Mouse (Mus musculus): ENCODE measurements around the gene Hip1r. TPM values are rescaled to one million over a fixed set of nuclear protein-coding genes. Genes with fewer than 3 reads are reported as not detected.
A peak's percentile ranks its signal among the peaks of the same experiment; 100 is the strongest.

Hip1r gene
- polyA plus RNA-seq, 1 experiment, result 22.9 TPM

DNA sequence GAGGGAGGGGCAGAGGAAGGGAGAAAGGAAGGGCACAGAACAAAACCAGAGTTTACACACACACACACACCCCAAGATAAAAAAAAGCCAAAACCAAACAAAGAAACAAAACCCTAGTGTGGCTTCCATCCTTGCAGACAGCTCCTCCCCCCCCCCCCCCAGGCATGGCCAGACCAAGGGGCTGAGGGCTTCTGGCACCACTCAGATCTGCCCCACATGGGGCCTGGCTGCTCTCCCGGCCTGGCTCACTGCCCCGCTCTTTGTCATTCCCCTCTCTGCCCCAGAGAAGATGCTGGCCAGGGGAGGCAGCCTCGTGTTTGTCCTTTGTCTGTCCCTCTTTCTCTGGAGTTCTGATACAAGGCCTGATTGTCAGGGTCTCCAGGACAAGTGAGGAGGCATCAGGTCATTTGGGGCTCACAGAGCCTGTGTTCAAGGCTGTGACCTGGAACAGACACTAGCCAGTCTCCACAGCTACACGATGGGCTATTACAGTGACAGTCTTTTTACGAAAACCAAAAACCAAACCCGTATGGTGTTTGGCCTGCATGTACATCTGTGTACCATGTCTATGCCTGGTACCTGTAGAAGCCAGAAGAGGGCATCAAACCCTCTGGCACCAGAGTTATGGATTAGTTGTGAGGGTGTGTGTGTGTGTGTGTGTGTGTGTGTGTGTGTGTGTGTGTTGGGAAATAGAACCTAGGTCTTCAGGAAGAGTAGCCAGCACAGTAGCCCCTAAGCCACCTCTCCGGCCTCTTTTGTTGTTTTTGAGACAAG is 20.0 kb downstream of the Hip1r start:
- WGBS, result 74% methylated on average over 7 of the region's 7 CpGs
- no peak for DNase-seq (ENCODE audit: low read depth, low spot score)

DNA sequence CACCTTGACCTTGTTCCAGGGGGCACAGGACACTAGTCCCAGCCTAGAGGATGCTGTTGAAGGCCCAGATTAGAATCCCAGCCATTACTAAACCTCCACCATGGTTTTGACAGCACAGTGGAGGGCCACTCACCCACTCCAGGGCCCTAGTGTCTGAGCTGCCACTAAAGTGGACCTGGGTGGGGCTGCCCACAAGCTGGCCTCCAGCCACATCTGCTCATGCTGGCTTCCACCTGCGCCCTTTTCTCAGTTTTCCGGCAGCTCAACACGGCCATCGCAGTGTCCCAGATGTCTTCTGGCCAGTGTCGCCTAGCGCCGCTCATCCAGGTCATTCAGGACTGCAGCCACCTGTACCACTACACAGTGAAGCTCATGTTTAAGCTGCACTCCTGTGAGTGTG is 21.0 kb downstream of the Hip1r start:
- WGBS, result 95% methylated on average over 7 of the region's 7 CpGs
- DNase-seq (ENCODE audit: low read depth, low spot score), result no peak

DNA sequence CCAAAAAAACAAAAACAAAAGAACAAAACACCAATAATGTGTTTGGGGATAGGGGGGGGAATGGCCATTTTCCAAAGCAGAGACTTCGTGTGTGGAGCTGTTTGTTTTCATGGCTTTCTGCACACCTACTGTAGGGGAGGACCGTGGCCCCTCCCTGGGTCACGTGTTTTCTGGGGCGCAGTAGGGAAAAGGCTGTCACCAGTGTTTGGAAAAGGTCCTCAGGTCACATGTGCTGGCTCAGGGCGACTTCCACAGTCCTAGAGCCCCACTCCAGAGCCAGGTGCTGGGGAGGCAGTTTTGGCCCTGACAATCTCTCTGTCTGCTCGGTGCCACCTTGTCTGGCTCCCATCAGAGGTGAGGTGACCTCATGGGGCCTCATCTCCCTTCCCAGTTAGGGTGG is 22.0 kb downstream of the Hip1r start:
- no peak for DNase-seq (ENCODE audit: low read depth, low spot score)

DNA sequence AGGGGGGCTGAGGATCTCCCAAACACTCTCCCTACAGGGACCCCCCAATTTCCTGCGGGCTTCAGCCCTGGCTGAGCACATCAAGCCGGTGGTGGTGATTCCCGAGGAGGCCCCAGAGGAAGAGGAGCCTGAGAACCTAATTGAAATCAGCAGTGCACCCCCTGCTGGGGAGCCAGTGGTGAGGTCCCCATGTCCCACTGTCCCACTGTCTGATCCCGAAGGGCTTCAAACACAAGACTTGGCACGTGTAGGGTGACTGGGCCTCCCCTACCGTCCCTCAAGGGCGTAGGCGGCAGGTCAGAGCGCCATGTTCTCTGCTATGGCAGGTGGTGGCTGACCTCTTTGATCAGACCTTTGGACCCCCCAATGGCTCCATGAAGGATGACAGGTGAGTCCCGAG is 22.8 kb downstream of the Hip1r start:
- no peak for DNase-seq (ENCODE audit: low read depth, low spot score)
- 79% methylated on average over 10 of the region's 10 CpGs for WGBS

More for the DNA sequence above, 22.0 kb downstream of the Hip1r start:
- WGBS, result 73% methylated on average over 6 of the region's 6 CpGs

- WGBS, result 93% methylated on average over 14 of the region's 14 CpGs
- DNase-seq (ENCODE audit: low read depth, low spot score), result no peak
Measured at GRCm38 (mm10) chr5:123996695-123997094, 23.3 kb downstream of the Hip1r start.

- no peak for DNase-seq (ENCODE audit: low read depth, low spot score)
- 90% methylated on average over 24 of the region's 24 CpGs for WGBS
Measured at GRCm38 (mm10) chr5:123997211-123997751, 23.9 kb downstream of the Hip1r start.

DNA sequence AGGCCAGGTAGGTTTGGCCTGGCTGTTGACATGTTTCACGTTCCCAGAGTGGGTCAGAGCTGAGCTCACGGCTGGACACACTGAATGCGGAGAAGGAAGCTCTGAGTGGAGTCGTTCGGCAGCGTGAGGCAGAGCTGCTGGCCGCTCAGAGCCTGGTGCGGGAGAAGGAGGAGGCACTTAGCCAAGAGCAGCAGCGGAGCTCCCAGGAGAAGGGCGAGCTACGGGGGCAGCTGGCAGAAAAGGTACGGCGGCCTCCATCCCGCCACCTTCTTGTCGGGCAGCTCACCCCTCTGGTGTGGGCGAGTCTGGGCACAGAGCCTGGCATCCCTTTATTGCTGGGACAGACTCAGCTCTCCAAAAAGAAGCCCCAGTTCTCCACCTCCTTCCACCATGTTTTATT is 24.4 kb downstream of the Hip1r start:
- DNase-seq (ENCODE audit: low read depth, low spot score), result no peak
- 66% methylated on average over 16 of the region's 16 CpGs for WGBS

- 84% methylated on average over 10 of the region's 10 CpGs for WGBS
- DNase-seq (ENCODE audit: low read depth, low spot score), result no peak
Measured at GRCm38 (mm10) chr5:123998370-123998769, 24.9 kb downstream of the Hip1r start.

- 11% methylated on average over 7 of the region's 7 CpGs for WGBS
- peak; percentile 88 for DNase-seq (ENCODE audit: low read depth, low spot score)
Measured at GRCm38 (mm10) chr5:124000824-124001223, 27.4 kb downstream of the Hip1r start.

- 64% methylated on average over 9 of the region's 9 CpGs for WGBS
- no peak for DNase-seq (ENCODE audit: low read depth, low spot score)
Measured at GRCm38 (mm10) chr5:124001274-124001673, 27.8 kb downstream of the Hip1r start.

- DNase-seq (ENCODE audit: low read depth, low spot score), result no peak
- 11% methylated on average over 2 of the region's 2 CpGs for WGBS
Measured at GRCm38 (mm10) chr5:124002876-124003275, 29.4 kb downstream of the Hip1r start.

- no peak for DNase-seq (ENCODE audit: low read depth, low spot score)
- 67% methylated on average over 4 of the region's 4 CpGs for WGBS
Measured at GRCm38 (mm10) chr5:124003375-124003774, 29.9 kb downstream of the Hip1r start.

- 34% methylated on average over 17 of the region's 17 CpGs for WGBS
- peak; percentile 85 for DNase-seq (ENCODE audit: low read depth, low spot score)
Measured at GRCm38 (mm10) chr5:124004356-124005150, 31.1 kb downstream of the Hip1r start.

DNA sequence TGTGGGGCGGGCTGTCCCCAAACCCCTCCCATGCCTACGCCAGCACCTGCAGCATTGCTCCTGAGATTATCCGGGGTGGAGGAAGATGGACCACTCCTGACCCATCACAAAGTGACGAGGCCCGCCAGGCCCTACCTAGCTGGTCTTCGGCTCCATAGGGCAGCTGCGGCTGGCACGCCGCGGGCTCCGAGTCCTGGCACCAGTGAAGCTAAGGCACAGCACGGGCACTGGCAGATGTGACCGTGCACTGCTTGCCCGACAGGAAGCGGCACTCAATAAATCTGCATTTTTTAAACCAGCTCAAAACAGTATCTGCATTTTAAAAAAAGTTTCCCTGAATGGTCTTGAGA is 31.7 kb downstream of the Hip1r start:
- no peak for DNase-seq (ENCODE audit: low read depth, low spot score)
- WGBS, result 40% methylated on average over 15 of the region's 15 CpGs

DNA sequence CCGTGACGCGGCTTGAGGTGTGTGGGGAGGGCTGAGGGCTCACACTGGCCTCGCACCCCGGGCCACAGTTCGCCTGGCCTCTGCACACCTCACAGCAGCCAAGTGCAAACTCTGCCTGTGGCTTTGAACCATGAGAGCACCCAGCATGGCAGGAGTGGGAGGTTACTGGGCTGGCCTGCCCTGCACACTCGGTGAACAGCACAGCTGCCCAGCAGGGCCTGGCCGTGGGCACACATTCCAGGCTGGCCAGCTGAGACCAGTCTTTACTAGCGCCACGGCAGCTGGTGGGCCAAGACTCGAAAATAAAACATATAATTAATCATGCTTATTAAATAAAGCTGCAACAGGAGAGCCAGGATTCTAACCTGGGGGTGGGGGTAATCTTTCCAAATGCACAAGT is 32.2 kb downstream of the Hip1r start:
- no peak for DNase-seq (ENCODE audit: low read depth, low spot score)
- WGBS, result 60% methylated on average over 11 of the region's 11 CpGs

DNA sequence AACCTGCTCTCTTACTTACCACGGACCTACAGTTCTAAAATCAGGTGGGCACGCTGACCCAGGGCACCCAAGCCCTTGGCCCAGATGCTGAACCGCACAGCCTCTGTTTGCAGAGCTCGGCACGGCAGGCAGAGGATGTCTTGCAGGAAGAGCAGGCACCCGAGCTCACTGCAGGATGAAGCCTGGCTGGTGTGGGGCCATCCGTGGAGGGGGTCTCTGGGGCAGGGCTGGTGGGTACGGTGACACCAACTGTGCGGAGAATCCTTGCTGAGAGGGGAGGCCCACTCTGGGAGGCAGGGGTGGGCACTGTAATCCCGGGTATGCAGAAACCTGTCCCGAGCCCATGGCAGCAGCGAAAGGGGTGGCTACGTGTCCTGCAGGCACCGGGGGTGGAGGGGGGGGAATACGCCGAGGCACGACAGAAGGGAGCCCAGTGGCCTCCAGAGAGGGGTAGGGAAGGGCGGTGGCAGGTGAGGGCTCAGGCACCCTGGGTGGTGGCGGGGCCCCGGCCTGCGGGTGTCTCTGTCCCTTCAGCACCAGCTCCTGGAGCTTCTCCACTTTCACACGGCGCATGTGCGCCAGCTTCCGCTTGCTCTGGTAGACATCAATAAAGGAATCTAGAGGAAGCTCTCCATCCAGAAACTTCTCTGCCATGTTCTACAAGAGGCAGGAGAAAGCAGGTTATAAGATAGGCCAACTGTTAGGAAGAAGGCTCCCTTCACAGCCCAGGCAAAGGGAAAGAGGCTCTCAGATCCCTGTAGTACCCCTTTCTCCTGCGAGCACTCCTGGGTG is 32.9 kb downstream of the Hip1r start:
- DNase-seq (ENCODE audit: low read depth, low spot score), result no peak
- 86% methylated on average over 26 of the region's 26 CpGs for WGBS

DNA sequence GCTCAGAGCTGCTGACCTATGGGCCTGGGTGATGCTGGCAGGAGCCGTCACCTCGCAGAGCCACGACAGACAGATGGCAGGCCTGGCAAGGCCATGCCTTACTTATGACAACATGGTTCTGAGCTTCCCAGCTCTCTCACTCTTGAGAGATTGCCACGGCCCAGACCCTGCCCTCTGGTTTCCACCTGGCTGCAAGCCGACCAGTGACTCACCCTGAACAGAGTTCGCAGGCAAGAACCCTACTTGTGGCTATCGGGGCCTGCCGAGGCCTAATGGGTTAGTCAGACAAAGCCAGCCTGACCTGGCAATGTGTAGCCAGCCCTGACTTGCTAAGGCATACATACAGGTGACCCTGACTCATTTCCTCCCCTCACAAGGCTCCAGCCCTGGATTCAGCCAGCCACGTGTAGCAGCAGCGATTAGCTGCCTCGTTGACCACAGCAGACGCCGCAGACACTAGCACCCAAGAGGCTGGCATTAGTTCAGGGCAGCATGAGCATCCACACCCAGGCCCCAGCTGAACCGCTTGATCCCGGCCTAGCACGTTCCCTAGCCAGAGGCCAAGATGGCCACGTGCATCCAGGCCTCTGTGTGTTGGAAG is 33.6 kb downstream of the Hip1r start:
- 58% methylated on average over 17 of the region's 17 CpGs for WGBS
- no peak for DNase-seq (ENCODE audit: low read depth, low spot score)

- DNase-seq (ENCODE audit: low read depth, low spot score), result no peak
- WGBS, result 70% methylated on average over 8 of the region's 8 CpGs
Measured at GRCm38 (mm10) chr5:124010077-124010476, 36.6 kb downstream of the Hip1r start.

DNA sequence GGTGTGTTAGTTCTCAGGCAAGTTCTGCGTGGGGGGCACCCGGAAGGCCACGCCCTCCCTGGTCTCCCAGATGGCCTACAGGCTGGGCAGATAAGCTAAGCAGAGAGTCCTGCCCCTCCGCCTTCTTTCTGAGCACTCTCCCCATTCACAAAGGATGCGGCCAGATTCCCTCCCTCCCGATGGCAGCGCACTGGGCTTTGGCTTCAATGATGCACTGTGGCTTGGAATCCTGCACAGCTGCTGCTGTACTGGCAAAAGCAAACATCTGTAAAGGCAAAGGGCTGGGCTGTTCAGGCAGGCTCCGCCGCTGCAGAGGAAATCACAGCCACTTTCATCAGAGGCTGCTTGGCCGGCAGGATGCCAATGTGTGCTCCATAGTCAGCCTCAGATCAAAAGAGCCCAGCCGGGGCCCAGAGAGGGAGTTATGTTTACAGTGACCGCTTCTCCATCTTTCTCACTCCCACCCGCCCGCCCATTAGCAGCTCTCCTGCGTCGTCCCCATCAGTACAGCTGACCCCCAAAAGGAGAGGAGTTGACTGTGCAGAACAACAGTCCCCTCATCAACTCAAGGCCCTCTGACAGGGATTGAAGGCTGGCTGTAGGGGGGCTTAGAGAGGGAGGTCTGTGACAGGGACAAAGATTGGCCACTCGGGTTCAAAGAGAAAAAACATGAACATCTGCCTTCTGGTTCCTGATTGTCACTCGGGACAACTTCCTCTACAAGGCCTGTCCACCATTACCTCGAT is 37.7 kb downstream of the Hip1r start:
- 14% methylated on average over 19 of the region's 19 CpGs for WGBS
- DNase-seq (ENCODE audit: low read depth, low spot score), result no peak
